Mouse (Mus musculus): ENCODE measurements around the gene Fpr3. TPM values are rescaled to one million over a fixed set of nuclear protein-coding genes. Genes with fewer than 3 reads are reported as not detected.
"Not testable (repeated sequence)": the region's sequence is repeated elsewhere in the genome, so short reads cannot be mapped to it uniquely, and the experiment has no call there.

The Fpr3 gene
- not detected in 2 replicates for polyA plus RNA-seq (2014; fragmentation: Nextera tagmentation; extraction: Ambion mirVana)

DNA sequence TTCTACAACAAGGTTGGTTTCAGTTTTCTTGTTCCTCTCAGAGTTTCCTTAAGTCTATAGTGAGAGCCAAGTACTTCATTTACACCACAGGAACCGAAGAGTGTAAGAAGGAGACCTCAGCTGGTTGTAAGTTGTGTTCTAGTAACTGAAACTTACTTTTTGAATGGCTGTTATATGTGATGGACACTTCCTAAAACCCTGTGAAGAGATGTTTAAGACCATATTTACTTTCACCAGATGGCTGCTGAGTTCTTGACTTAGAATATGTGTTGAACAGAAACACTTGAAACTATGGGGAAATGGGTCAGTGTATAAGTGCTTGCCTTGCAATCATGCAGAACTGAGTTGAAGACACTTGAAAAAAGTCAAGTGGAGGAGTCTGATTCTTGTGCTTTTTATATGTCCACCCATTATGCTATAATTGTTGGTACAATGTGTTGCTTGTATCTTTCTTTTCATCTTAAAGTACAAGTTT lies at the start of gene Fpr3, which contains the start of gene Fpr2:
Gene Fpr3 (plus strand): TSS at position 79 of the 475 bp plus-strand sequence.
Gene Fpr2 (plus strand): TSS at position 51 of the 475 bp plus-strand sequence.
- Histone ChIP-seq H3K9ac (replicated peaks; ENCODE audit: low read depth, low read length) (no peak within 1 kb of the TSS), H3K4me3 (ENCODE audit: low read depth, low read length) (no peak within 1 kb of the TSS), H3K9me3 (ENCODE audit: control insufficient read depth, low read depth, low read length) (no peaks in the 10 kb centered on the region), H3K4me1 (ENCODE audit: control insufficient read depth, insufficient read depth, low read length) (no peaks in the 10 kb centered on the region), H3K27ac (ENCODE audit: low read length) (no peak within 1 kb of the TSS), H3K27me3 (ENCODE audit: control insufficient read depth, insufficient read depth, low read length) (no peaks in the 10 kb centered on the region), H3K36me3 (ENCODE audit: control insufficient read depth, insufficient read depth, low read length) (no peaks in the 10 kb centered on the region), H3K4me2 (replicated peaks; ENCODE audit: low read depth, low read length) (no peak within 1 kb of the TSS)
- ATAC-seq (ENCODE audit: insufficient number of reproducible peaks, insufficient read depth, low FRiP score, low read depth) = no peak
- WGBS = 51% methylated on average over 1 of the region's 1 CpGs

DNA sequence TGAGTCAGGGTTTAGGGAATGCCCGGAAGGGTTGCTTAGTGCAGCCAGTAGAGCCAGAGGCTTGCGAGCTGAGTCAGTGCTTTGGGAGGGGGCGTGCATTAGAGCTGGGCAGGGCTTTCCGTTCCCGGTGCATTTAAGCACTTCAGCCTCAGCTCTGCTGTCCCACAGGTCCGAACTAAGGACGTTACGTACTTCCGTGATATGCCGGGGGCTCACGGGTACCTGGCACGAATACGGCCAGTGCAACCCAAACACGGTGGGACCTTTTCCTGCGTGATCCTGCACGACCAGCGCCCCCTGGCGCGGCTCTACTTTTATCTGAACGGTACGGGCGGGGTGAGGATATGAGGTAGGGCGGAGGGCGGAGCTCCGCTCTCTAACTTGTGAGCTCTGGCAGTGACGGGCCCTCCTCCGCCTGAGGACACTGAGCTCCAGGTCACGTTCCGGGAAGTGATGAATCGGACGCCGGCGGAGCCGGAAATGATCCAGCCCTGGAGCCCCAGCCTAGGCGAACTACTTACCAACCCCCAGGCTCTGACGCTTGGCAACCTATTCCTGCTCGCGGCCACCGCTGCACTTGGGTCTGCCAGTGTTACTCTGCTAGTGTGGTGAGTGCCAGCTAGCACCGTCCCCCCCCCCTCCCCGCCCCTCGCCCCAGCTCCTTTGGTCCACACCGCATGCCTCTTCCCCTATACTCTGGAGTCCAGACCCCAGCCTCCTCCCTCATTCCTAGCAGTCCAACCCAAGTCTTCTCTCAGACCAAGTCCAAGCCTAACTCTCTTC lies 49.5 kb upstream of the Fpr3 start:
- WGBS = under 1% methylated on average over 42 of the region's 43 CpGs
- Histone ChIP-seq H3K4me3 (ENCODE audit: low read depth, low read length) (peak overlapping the region; percentile 32), H3K4me1 (ENCODE audit: control insufficient read depth, insufficient read depth, low read length) (peaks cover 37% of the 10 kb centered on the region), H3K27ac (ENCODE audit: low read length) (peak overlapping the region; percentile 82), H3K9ac (replicated peaks; ENCODE audit: low read depth, low read length) (peak overlapping the region; percentile 38; the same call in 1 of the 2 replicates), H3K27me3 (ENCODE audit: control insufficient read depth, insufficient read depth, low read length) (no peaks in the 10 kb centered on the region), H3K9me3 (ENCODE audit: control insufficient read depth, low read depth, low read length) (no peaks in the 10 kb centered on the region), H3K36me3 (ENCODE audit: control insufficient read depth, insufficient read depth, low read length) (peaks cover 39% of the 10 kb centered on the region), H3K4me2 (replicated peaks; ENCODE audit: low read depth, low read length) (peak overlapping the region; percentile 55)
- peak; percentile 97 for ATAC-seq (ENCODE audit: insufficient number of reproducible peaks, insufficient read depth, low FRiP score, low read depth)

DNA sequence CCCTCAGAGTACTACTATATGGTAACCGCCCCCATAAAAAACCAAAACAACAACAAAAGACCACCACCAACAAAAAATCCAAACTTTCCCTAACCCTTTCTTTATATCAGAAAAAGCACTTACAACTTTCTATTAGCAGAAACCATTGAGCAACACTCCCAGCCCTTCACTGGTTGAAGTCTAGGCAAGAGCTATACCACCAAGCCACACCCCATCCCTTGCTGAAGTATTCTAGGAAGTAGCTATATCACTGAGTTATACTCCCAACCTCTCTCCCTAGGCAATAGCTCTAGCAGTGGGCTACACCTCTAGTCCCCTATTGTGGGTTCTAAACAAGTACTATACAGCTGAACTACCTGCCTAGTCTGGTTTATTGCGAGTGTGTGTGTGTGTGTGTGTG lies 48.4 kb upstream of the Fpr3 start:
- H3K4me1 ChIP-seq (ENCODE audit: control insufficient read depth, insufficient read depth, low read length) = peaks cover 25% of the 10 kb centered on the region
- no peaks in the 10 kb centered on the region for H3K9me3 ChIP-seq (ENCODE audit: control insufficient read depth, low read depth, low read length)
- H3K4me3 ChIP-seq (ENCODE audit: low read depth, low read length) = no peak overlapping the region
- H3K36me3 ChIP-seq (ENCODE audit: control insufficient read depth, insufficient read depth, low read length) = peaks cover 30% of the 10 kb centered on the region
- WGBS = 84% methylated on average over 2 of the region's 2 CpGs
- no peaks in the 10 kb centered on the region for H3K27me3 ChIP-seq (ENCODE audit: control insufficient read depth, insufficient read depth, low read length)
- no peak overlapping the region for H3K4me2 ChIP-seq (replicated peaks; ENCODE audit: low read depth, low read length)
- H3K27ac ChIP-seq (ENCODE audit: low read length) = no peak overlapping the region
- ATAC-seq (ENCODE audit: insufficient number of reproducible peaks, insufficient read depth, low FRiP score, low read depth) = no peak
- no peak overlapping the region for H3K9ac ChIP-seq (replicated peaks; ENCODE audit: low read depth, low read length)

DNA sequence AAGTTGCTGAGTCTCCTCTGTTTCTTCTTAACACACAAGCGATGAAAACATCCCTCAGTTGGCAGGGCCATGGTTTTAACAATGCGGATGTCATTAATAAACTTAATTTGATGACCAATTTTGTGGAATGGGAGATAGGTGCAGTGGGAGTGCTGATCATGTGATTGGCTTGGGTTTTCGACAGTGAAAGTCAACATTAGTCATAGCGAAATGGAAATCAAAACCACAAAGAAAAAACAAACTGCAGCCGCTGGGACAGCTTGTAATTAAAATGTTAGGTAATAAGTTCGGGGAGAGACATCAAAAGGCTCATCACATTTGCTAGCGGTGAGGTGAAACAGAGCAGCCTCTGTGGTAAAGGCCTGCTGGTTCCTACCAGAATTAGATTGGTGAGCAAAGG lies 46.9 kb upstream of the Fpr3 start:
- peaks cover 30% of the 10 kb centered on the region for H3K36me3 ChIP-seq (ENCODE audit: control insufficient read depth, insufficient read depth, low read length)
- H3K27ac ChIP-seq (ENCODE audit: low read length) = no peak overlapping the region
- H3K4me1 ChIP-seq (ENCODE audit: control insufficient read depth, insufficient read depth, low read length) = peaks cover 17% of the 10 kb centered on the region
- H3K9ac ChIP-seq (replicated peaks; ENCODE audit: low read depth, low read length) = no peak overlapping the region
- WGBS = 89% methylated on average over 7 of the region's 7 CpGs
- no peaks in the 10 kb centered on the region for H3K27me3 ChIP-seq (ENCODE audit: control insufficient read depth, insufficient read depth, low read length)
- no peak overlapping the region for H3K4me3 ChIP-seq (ENCODE audit: low read depth, low read length)
- no peaks in the 10 kb centered on the region for H3K9me3 ChIP-seq (ENCODE audit: control insufficient read depth, low read depth, low read length)
- ATAC-seq (ENCODE audit: insufficient number of reproducible peaks, insufficient read depth, low FRiP score, low read depth) = no peak
- no peak overlapping the region for H3K4me2 ChIP-seq (replicated peaks; ENCODE audit: low read depth, low read length)

DNA sequence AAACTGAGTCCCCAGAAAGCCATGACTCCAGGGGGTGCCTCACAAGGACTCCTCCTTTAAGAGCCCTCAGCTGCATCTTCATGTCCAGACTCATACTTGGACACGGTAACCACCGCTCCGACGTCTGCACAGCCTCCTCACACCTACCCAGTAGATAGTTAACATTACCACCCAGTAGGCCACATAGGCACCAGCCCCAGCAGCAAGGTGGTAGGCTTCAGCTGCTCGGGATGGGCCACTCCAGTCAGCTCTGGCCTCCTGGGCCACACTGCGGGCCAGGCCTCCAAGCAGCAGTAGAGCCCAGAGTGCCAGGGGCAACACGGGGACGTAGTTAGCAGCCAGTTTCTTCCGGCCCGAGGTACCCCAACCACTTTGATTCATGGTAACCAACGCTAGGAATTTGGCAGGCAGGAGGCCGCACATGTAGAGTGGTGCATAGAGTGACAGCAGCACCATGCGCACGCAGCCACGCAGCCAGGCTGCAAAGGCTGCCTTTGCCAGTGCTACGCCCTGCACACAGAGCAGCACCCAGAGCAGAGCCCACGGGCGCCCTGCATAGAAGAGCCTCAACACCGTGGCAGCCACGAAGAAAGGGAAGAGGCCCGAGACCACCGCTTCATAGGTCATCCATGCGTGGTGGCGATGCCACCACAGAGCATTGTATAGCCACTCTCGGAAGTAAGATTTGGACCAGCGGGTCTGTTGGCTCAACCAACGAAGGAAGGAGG lies 44.0 kb upstream of the Fpr3 start:
- ATAC-seq (ENCODE audit: insufficient number of reproducible peaks, insufficient read depth, low FRiP score, low read depth) = no peak
- peaks cover 27% of the 10 kb centered on the region for H3K36me3 ChIP-seq (ENCODE audit: control insufficient read depth, insufficient read depth, low read length)
- H3K27me3 ChIP-seq (ENCODE audit: control insufficient read depth, insufficient read depth, low read length) = no peaks in the 10 kb centered on the region
- no peak overlapping the region for H3K4me3 ChIP-seq (ENCODE audit: low read depth, low read length)
- 73% methylated on average over 27 of the region's 27 CpGs for whole genome bisulfite sequencing
- H3K9ac ChIP-seq (replicated peaks; ENCODE audit: low read depth, low read length) = no peak overlapping the region
- no peak overlapping the region for H3K4me2 ChIP-seq (replicated peaks; ENCODE audit: low read depth, low read length)
- H3K4me1 ChIP-seq (ENCODE audit: control insufficient read depth, insufficient read depth, low read length) = no peaks in the 10 kb centered on the region
- no peaks in the 10 kb centered on the region for H3K9me3 ChIP-seq (ENCODE audit: control insufficient read depth, low read depth, low read length)
- no peak overlapping the region for H3K27ac ChIP-seq (ENCODE audit: low read length)

DNA sequence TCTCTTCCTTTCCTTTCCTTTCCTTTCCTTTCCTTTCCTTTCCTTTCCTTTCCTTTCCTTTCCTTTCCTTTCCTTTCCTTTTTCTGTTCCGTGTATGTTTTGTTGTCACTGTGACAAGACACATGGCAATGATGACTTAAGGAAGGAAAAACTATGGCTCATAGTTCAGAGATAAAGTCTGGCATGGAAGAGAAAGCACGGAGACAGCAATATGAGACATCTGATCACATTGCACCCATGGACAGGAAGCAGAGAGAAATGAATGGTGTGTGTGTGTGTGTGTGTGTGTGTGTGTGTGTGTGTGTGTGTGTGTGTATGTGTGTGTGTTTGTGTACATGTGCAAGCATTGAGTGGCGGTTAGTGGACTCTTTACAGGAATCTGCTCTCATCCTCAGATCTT lies 43.0 kb upstream of the Fpr3 start:
- H3K4me2 ChIP-seq (replicated peaks; ENCODE audit: low read depth, low read length); H3K4me1 ChIP-seq (ENCODE audit: control insufficient read depth, insufficient read depth, low read length); ATAC-seq (ENCODE audit: insufficient number of reproducible peaks, insufficient read depth, low FRiP score, low read depth); H3K27ac ChIP-seq (ENCODE audit: low read length); H3K4me3 ChIP-seq (ENCODE audit: low read depth, low read length); H3K9ac ChIP-seq (replicated peaks; ENCODE audit: low read depth, low read length); H3K27me3 ChIP-seq (ENCODE audit: control insufficient read depth, insufficient read depth, low read length); H3K9me3 ChIP-seq (ENCODE audit: control insufficient read depth, low read depth, low read length): not testable (repeated sequence)
- 85% methylated on average over 3 of the region's 3 CpGs for WGBS
- peaks cover 23% of the 10 kb centered on the region for H3K36me3 ChIP-seq (ENCODE audit: control insufficient read depth, insufficient read depth, low read length)

DNA sequence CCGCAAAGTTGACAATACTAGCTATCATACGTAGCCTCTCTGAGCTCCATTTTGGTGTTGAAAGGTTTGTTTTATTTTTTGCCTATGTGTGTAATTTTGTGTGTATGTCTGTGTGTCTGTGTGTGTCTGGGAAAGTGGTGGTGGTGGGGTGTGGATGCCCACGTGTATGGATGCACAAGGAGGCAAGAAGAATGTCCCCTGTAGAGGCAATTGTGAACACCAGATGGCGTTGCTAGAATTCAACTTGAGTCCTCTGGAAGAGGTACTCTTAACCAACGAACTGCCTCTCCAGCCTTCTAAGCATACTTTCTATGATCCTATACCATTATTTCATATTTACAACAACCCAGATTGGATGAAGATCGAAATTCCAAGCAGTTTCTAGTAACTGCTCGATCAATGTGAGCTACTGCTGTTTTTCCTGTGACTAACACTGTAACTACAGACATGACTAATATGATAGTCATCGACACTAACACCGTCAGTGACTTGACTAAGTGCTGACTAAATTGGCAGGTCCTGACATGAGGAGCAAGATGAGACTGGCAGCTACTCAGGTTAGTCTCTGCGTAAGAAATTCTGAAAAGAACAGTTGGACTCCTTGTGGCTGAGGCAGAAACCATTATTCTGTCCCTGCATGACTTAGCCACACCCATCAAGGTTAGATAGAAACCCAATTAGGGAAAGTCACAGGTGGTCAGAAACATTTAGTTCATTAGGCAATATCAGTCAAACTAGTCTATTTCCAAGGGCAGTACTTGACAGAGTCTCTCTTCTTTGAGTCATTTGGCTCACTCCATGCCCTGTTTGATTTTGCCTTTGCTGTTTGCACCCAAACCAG lies 42.2 kb upstream of the Fpr3 start:
- no peak overlapping the region for H3K4me3 ChIP-seq (ENCODE audit: low read depth, low read length)

DNA sequence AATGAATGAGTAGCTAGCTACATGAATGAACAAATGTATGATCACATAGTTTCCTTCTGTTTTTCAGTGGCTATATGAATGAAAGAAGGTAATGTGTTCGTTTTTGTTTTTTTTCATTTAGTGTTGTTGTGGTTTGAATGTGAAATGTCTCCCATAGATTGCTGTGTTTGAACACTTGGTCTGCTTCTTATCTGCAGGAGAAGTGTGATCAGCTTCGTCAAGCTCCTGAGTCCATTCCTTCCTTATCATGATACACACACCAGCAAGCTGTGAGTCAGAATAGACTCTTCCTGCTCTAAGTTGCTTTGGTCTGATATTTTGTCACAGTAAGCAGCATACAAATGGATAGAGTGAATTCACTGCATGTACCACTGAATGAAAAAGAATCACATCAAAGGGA lies 38.7 kb upstream of the Fpr3 start:
- no peaks in the 10 kb centered on the region for H3K9me3 ChIP-seq (ENCODE audit: control insufficient read depth, low read depth, low read length)
- no peak overlapping the region for H3K4me2 ChIP-seq (replicated peaks; ENCODE audit: low read depth, low read length)
- H3K36me3 ChIP-seq (ENCODE audit: control insufficient read depth, insufficient read depth, low read length) = no peaks in the 10 kb centered on the region; the same call in 1 of the 2 replicates
- no peak overlapping the region for H3K9ac ChIP-seq (replicated peaks; ENCODE audit: low read depth, low read length)
- WGBS = 80% methylated on average over 2 of the region's 2 CpGs
- H3K4me1 ChIP-seq (ENCODE audit: control insufficient read depth, insufficient read depth, low read length) = no peaks in the 10 kb centered on the region
- no peaks in the 10 kb centered on the region for H3K27me3 ChIP-seq (ENCODE audit: control insufficient read depth, insufficient read depth, low read length)
- no peak for ATAC-seq (ENCODE audit: insufficient number of reproducible peaks, insufficient read depth, low FRiP score, low read depth)
- no peak overlapping the region for H3K27ac ChIP-seq (ENCODE audit: low read length)
- no peak overlapping the region for H3K4me3 ChIP-seq (ENCODE audit: low read depth, low read length)

More for the DNA sequence above, 42.2 kb upstream of the Fpr3 start:
- Histone ChIP-seq H3K9me3 (ENCODE audit: control insufficient read depth, low read depth, low read length) (no peaks in the 10 kb centered on the region), H3K9ac (replicated peaks; ENCODE audit: low read depth, low read length) (no peak overlapping the region), H3K36me3 (ENCODE audit: control insufficient read depth, insufficient read depth, low read length) (peaks cover 15% of the 10 kb centered on the region), H3K4me2 (replicated peaks; ENCODE audit: low read depth, low read length) (no peak overlapping the region), H3K27me3 (ENCODE audit: control insufficient read depth, insufficient read depth, low read length) (no peaks in the 10 kb centered on the region), H3K4me1 (ENCODE audit: control insufficient read depth, insufficient read depth, low read length) (no peaks in the 10 kb centered on the region), H3K27ac (ENCODE audit: low read length) (no peak overlapping the region)
- ATAC-seq (ENCODE audit: insufficient number of reproducible peaks, insufficient read depth, low FRiP score, low read depth) = no peak
- WGBS = 72% methylated on average over 10 of the region's 10 CpGs

Measured in stomach, embryonic 14.5 days (tissue).